12 mouse cellular contexts compared by ENCODE assay signal in the genomic region with DNA sequence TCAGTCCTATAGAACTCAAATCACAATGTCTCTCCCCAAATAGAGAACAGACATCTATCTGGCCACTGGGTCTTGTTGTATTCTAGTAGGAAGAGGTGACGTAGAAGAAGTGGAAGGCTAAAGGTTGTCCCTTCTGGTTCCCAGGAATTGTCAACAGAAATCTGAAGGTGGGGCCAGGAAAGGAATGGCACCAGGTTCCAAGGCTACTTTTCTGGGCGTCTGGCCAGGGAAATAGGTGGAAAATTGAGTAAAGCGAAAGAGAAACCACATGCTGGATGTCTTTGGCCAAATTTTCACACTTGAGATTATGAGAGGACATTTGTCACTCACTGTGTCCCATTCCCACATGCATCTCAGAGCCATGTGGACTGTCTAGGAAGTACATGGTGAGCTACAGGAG.
DNase-seq lines count a peak whose midpoint lies in the region; ATAC-seq lines count a peak whose summit lies in the region.
"Had no signal": no experiment of that assay in that cellular context is flagged by ENCODE, and none has a peak within 500 bp of the region (broad histone marks: within the 10 kb centered on the region; RNA-seq: fewer than 3 reads in every experiment).

No protein-coding gene starts in this region.

- H3K4me3 ChIP-seq in kidney, embryonic 15.5 days (replicated peaks) = no peak overlapping the region
- no peak overlapping the region for H3K4me3 ChIP-seq in midbrain, embryonic 14.5 days (replicated peaks; ENCODE audit: low read depth, low read length)
- H3K4me3 ChIP-seq: layer of hippocampus, adult 2 months; limb, embryonic 13.5 days had no signal

- no peak overlapping the region for H3K9ac ChIP-seq in kidney, embryonic 15.5 days
- H3K9ac ChIP-seq in midbrain, embryonic 14.5 days (replicated peaks; ENCODE audit: low read length) = no peak overlapping the region
- H3K9ac ChIP-seq: limb, embryonic 13.5 days had no signal

- no peak for ATAC-seq in kidney, embryonic 15.5 days (replicated peaks; ENCODE audit: low FRiP score)
- ATAC-seq in midbrain, embryonic 14.5 days (ENCODE audit: low FRiP score, low TSS enrichment) = no peak
- ATAC-seq in cerebellum, adult (ENCODE audit: insufficient number of reproducible peaks, low FRiP score, low TSS enrichment) = no peak

- 78% methylated on average over 3 of the region's 3 CpGs for WGBS in kidney, embryonic 15.5 days
- WGBS in midbrain, embryonic 14.5 days = 84% methylated on average over 3 of the region's 3 CpGs

- peak; percentile 33 for DNase-seq in kidney, adult 11 months
- peak; percentile 64 for DNase-seq in adrenal gland, adult 2 months
- peak; percentile 25 for DNase-seq in adrenal gland, postnatal 10 days
- peak; percentile 37 to 40 for DNase-seq in kidney, postnatal 36 days
- no peak for DNase-seq in midbrain, embryonic 14.5 days
- DNase-seq: thymus, postnatal 36 days had no signal

- H3K4me1 ChIP-seq in kidney, embryonic 15.5 days = peaks cover 11% of the 10 kb centered on the region
- H3K4me1 ChIP-seq in midbrain, embryonic 14.5 days (ENCODE audit: control insufficient read depth, insufficient read depth, low read length) = no peaks in the 10 kb centered on the region

- H3K4me2 ChIP-seq in kidney, embryonic 15.5 days = no peak overlapping the region
- no peak overlapping the region for H3K4me2 ChIP-seq in midbrain, embryonic 14.5 days (ENCODE audit: low read length)
- H3K4me2 ChIP-seq: limb, embryonic 13.5 days; midbrain, embryonic 11.5 days had no signal

- H3K36me3 ChIP-seq in kidney, embryonic 15.5 days = no peaks in the 10 kb centered on the region
- H3K36me3 ChIP-seq in midbrain, embryonic 14.5 days (ENCODE audit: control insufficient read depth, insufficient read depth, low read length) = no peaks in the 10 kb centered on the region
- H3K36me3 ChIP-seq: limb, embryonic 13.5 days had no signal

- H3K9me3 ChIP-seq in kidney, embryonic 15.5 days (replicated peaks) = no peaks in the 10 kb centered on the region
- H3K9me3 ChIP-seq in midbrain, embryonic 14.5 days (ENCODE audit: control insufficient read depth, low read length) = no peaks in the 10 kb centered on the region
- H3K9me3 ChIP-seq: limb, embryonic 13.5 days had no signal

- H3K27ac ChIP-seq in kidney, embryonic 15.5 days = no peak overlapping the region
- H3K27ac ChIP-seq in midbrain, embryonic 14.5 days (replicated peaks; ENCODE audit: low read depth, low read length) = no peak overlapping the region
- H3K27ac ChIP-seq: layer of hippocampus, adult 2 months; limb, embryonic 13.5 days had no signal

- peaks cover 51% of the 10 kb centered on the region for H3K27me3 ChIP-seq in kidney, embryonic 15.5 days
- no peaks in the 10 kb centered on the region for H3K27me3 ChIP-seq in midbrain, embryonic 14.5 days (ENCODE audit: control insufficient read depth, insufficient read depth, low read length)
- H3K27me3 ChIP-seq: CH12.LX had no signal
